Mouse (Mus musculus) midbrain, postnatal 0 days (tissue): ENCODE data around the gene Krtap28-10. TPM values are rescaled to one million over a fixed set of nuclear protein-coding genes. Genes with fewer than 3 reads are reported as not detected.

Source experiments
- ATAC-seq: fragments of 200-750 bp; cut with Nextera tagmentation; 2 replicates; pipeline ENCODE4 v1.8.0; 2017; ENCODE audit warnings: moderate number of reproducible peaks, mild to moderate bottlenecking, moderate TSS enrichment, moderate library complexity; ENCODE audit not compliant: low FRiP score
- DNase-seq: peaks from one replicate; pipeline ENCODE4 v3.0.0-alpha.2; 2015; ENCODE audit warnings: low spot score
- H3K27ac ChIP-seq: fragments of 300-500 bp; sonication (generic); 2 replicates; pipeline ENCODE4 v1.5.1; 2014; ENCODE audit warnings: low read depth, mild to moderate bottlenecking, low read length, mixed read lengths
- H3K27me3 ChIP-seq: fragments of 300-500 bp; sonication (generic); 2 replicates; pipeline ENCODE4 v1.6.1; 2014; ENCODE audit warnings: low read length, control low read depth, mixed read lengths; ENCODE audit not compliant: insufficient read depth
- H3K36me3 ChIP-seq: fragments of 300-500 bp; sonication (generic); 2 replicates; pipeline ENCODE4 v1.6.1; 2014; ENCODE audit warnings: low read length, control low read depth, mixed read lengths; ENCODE audit not compliant: insufficient read depth
- H3K4me1 ChIP-seq: fragments of 300-500 bp; sonication (generic); 2 replicates; pipeline ENCODE4 v1.6.1; 2014; ENCODE audit warnings: mild to moderate bottlenecking, control low read depth, antibody characterized with exemption, low read length, mixed read lengths; ENCODE audit not compliant: insufficient read depth
- H3K4me2 ChIP-seq: fragments of 300-500 bp; sonication (generic); 2 replicates; pipeline ENCODE4 v1.6.1; 2014; ENCODE audit warnings: low read depth, mild to moderate bottlenecking, low read length, mixed read lengths; ENCODE audit not compliant: poor library complexity, severe bottlenecking
- H3K4me3 ChIP-seq: fragments of 300-500 bp; sonication (generic); 2 replicates; pipeline ENCODE4 v1.5.1; 2014; ENCODE audit warnings: low read depth, mild to moderate bottlenecking, low read length, moderate library complexity
- H3K9ac ChIP-seq: fragments of 300-500 bp; sonication (generic); replicated peaks from 2 replicates; pipeline ENCODE4 v1.6.1; 2014; ENCODE audit warnings: mild to moderate bottlenecking, low read length, moderate library complexity, mixed read lengths; ENCODE audit not compliant: poor library complexity, severe bottlenecking
- H3K9me3 ChIP-seq: fragments of 300-500 bp; sonication (generic); 2 replicates; pipeline ENCODE4 v1.6.1; 2016; ENCODE audit warnings: low read length, control low read depth
- CTCF ChIP-seq: IDR thresholded peaks from 2 replicates; pipeline ENCODE4 v1.5.1; 2016; ENCODE audit warnings: antibody characterized with exemption, mild to moderate bottlenecking
- WGBS: fragments of 180-500 bp; shearing (Covaris S2); extraction: QIAGEN DNeasy Blood & Tissue Kit; methylation state at CpG from one replicate; pipeline ENCODE4 v1.1.7; 2014; 5-methylcytosine and 5-hydroxymethylcytosine counted together
- polyA plus RNA-seq: library from polyadenylated mRNA; unstranded; fragments of >200 nt; fragmentation: Nextera tagmentation; extraction: Ambion mirVana; gene quantifications from 2 replicates; pipeline ENCODE4 v1.2.1, GENCODE M21; 2015
- total RNA-seq: library from RNA; depleted of rRNA; stranded (reverse); fragments of >200 nt; gene quantifications from 2 replicates; pipeline ENCODE4 v1.2.3, GENCODE M21; 2014; rRNA removed

The Krtap28-10 gene
- total and polyA plus RNA-seq, 2 experiments from 2014 or later, result not detected

DNA sequence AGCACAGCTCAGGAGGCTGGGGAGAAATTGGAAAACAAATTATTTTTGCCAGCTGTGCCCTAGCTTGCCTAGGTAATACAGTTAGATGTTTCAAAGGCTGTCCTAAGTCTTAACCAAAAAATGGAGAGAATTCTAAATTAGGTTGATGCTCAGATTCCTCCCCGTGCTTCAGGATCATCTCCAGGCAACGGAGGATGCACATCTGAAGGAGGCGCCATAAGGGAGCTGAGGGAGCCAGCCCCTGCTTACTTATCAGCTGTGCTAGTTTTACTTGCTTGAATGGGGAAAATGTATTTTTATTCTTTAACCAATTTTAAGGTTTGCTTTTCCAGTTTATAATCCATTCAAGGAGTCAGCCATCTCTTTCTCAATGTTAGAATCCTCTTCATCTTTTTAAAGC is 48.3 kb downstream of the Krtap28-10 start:
- ATAC-seq (no peak), DNase-seq (no peak)
- H3K27me3 ChIP-seq, result no peaks in the 10 kb centered on the region
- no peak overlapping the region for H3K27ac ChIP-seq
- H3K36me3 ChIP-seq, result no peaks in the 10 kb centered on the region
- H3K9ac ChIP-seq, result no peak overlapping the region
- no peaks in the 10 kb centered on the region for H3K4me1 ChIP-seq
- H3K9me3 ChIP-seq, result no peaks in the 10 kb centered on the region
- no peak overlapping the region for H3K4me2 ChIP-seq
- 87% methylated on average over 3 of the region's 3 CpGs for WGBS
- TF ChIP-seq CTCF, result no peak
- H3K4me3 ChIP-seq, result no peak overlapping the region

DNA sequence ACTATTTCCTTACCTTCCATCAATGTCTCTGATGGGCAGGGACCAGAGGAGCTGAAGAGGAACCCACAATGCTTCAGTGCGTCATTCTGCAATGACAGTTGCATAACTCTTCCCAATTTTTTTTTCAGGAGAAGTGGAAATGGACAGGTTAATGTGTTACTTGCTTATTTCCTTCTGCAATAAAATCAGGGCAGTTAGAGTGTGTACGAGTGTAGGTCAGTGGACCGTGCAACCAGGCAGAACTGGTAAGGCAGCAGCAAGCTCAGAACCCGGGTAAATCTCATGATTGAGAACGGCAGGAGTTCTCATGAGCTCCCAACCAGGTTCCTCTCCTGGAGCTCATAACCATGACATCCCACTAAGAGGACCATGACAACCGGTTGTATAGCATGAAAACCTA is 50.2 kb downstream of the Krtap28-10 start:
- no peak overlapping the region for H3K27ac ChIP-seq
- H3K4me2 ChIP-seq, result no peak overlapping the region
- no peak overlapping the region for H3K4me3 ChIP-seq
- H3K36me3 ChIP-seq, result no peaks in the 10 kb centered on the region
- no peak overlapping the region for H3K9ac ChIP-seq
- H3K4me1 ChIP-seq, result no peaks in the 10 kb centered on the region
- no peaks in the 10 kb centered on the region for H3K27me3 ChIP-seq
- H3K9me3 ChIP-seq, result no peaks in the 10 kb centered on the region
- ATAC-seq (no peak), DNase-seq (no peak)
- 86% methylated on average over 6 of the region's 6 CpGs for WGBS
- no peak for TF ChIP-seq CTCF

DNA sequence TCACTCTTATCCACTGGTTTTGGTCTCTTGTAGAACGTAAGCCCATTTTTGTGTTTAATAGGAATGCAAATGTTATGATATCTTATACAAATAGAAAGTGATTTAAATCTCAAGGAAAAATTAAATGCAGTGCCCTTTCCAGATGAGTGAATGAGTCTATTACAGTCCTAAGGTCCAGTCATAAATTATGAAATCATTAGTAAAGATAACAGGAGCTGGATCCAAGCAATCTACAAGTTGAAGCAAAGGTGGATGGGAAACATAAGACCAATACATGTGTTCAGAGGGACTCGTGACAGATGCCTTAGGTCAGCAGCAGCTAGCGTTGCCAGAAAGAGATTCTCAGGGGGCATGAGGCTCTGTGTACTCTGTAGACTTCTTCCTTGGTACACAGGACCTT is 50.7 kb downstream of the Krtap28-10 start:
- ATAC-seq, result no peak
- WGBS, result 77% methylated on average over 3 of the region's 3 CpGs
- H3K27ac ChIP-seq, result no peak overlapping the region
- no peaks in the 10 kb centered on the region for H3K4me1 ChIP-seq
- no peaks in the 10 kb centered on the region for H3K27me3 ChIP-seq
- H3K4me2 ChIP-seq, result no peak overlapping the region
- no peak overlapping the region for H3K4me3 ChIP-seq
- no peaks in the 10 kb centered on the region for H3K9me3 ChIP-seq
- TF ChIP-seq CTCF, result no peak
- no peaks in the 10 kb centered on the region for H3K36me3 ChIP-seq
- H3K9ac ChIP-seq, result no peak overlapping the region
- no peak for DNase-seq

Other genes with a start within 250 kb of the Krtap28-10 start
- gene Agfg1, start 203.0 kb downstream of the Krtap28-10 start, total RNA-seq, result 101 and 107 TPM in 2 replicates
- gene Agfg1, start 203.0 kb downstream of the Krtap28-10 start, polyA plus RNA-seq, result 17.0 and 20.2 TPM in 2 replicates
- gene A030005L19Rik, start 129.2 kb downstream of the Krtap28-10 start, total RNA-seq, result 0.33 TPM in 1 of 2 replicates, not detected in the other
- gene A030005L19Rik, start 129.2 kb downstream of the Krtap28-10 start, polyA plus RNA-seq, result 0.20 TPM in 1 of 2 replicates, not detected in the other
- 0.71 TPM in 1 of 2 replicates, not detected in the other for gene A030014E15Rik, start 117.6 kb downstream of the Krtap28-10 start, total RNA-seq
- gene A030014E15Rik, start 117.6 kb downstream of the Krtap28-10 start, polyA plus RNA-seq, result not detected in 2 replicates
- gene Gm6217, start 111.1 kb downstream of the Krtap28-10 start, total RNA-seq, result not detected in 2 replicates
- gene Gm6217, start 111.1 kb downstream of the Krtap28-10 start, polyA plus RNA-seq, result not detected in 2 replicates
- gene A030003K21Rik, start 99.1 kb downstream of the Krtap28-10 start, total RNA-seq, result not detected in 2 replicates
- not detected in 2 replicates for gene A030003K21Rik, start 99.1 kb downstream of the Krtap28-10 start, polyA plus RNA-seq
- not detected in 2 replicates for gene Gm7544, start 86.5 kb downstream of the Krtap28-10 start, total RNA-seq
- gene Gm7544, start 86.5 kb downstream of the Krtap28-10 start, polyA plus RNA-seq, result not detected in 2 replicates
- gene Gm47955, start 82.2 kb downstream of the Krtap28-10 start, total RNA-seq, result not detected in 2 replicates
- gene Gm47955, start 82.2 kb downstream of the Krtap28-10 start, polyA plus RNA-seq, result not detected in 2 replicates
- not detected in 2 replicates for gene Gm47959, start 41.9 kb downstream of the Krtap28-10 start, total RNA-seq
- gene Gm47959, start 41.9 kb downstream of the Krtap28-10 start, polyA plus RNA-seq, result not detected in 2 replicates
- 0.71 and 0.99 TPM in 2 replicates for gene Slc19a3, start 4.0 kb downstream of the Krtap28-10 start, total RNA-seq
- 0.83 and 0.90 TPM in 2 replicates for gene Slc19a3, start 4.0 kb downstream of the Krtap28-10 start, polyA plus RNA-seq
- gene Gm47969, start 2.5 kb upstream of the Krtap28-10 start, total RNA-seq, result not detected in 2 replicates
- not detected in 2 replicates for gene Gm47969, start 2.5 kb upstream of the Krtap28-10 start, polyA plus RNA-seq
- not detected in 2 replicates for gene A030005K14Rik, start 16.9 kb upstream of the Krtap28-10 start, total RNA-seq
- gene A030005K14Rik, start 16.9 kb upstream of the Krtap28-10 start, polyA plus RNA-seq, result not detected in 2 replicates
- not detected in 2 replicates for gene Krtap28-13, start 18.4 kb upstream of the Krtap28-10 start, total RNA-seq
- not detected in 2 replicates for gene Krtap28-13, start 18.4 kb upstream of the Krtap28-10 start, polyA plus RNA-seq
- gene Ccl20, start 74.3 kb upstream of the Krtap28-10 start, total RNA-seq, result not detected in 2 replicates
- gene Ccl20, start 74.3 kb upstream of the Krtap28-10 start, polyA plus RNA-seq, result not detected in 2 replicates
- gene Daw1, start 117.3 kb upstream of the Krtap28-10 start, total RNA-seq, result 0.88 and 1.2 TPM in 2 replicates
- 1.7 and 1.9 TPM in 2 replicates for gene Daw1, start 117.3 kb upstream of the Krtap28-10 start, polyA plus RNA-seq